Mouse (Mus musculus) embryonic facial prominence, embryonic 15.5 days (tissue): ENCODE results near the gene Ugt1a7c. TPM values are rescaled to one million over a fixed set of nuclear protein-coding genes. Genes with fewer than 3 reads are reported as not detected.
"Not testable (repeated sequence)": the region's sequence is repeated elsewhere in the genome, so short reads cannot be mapped to it uniquely, and the experiment has no call there.

Experiments
- ATAC-seq: fragments of 200-750 bp; cut with Nextera tagmentation; 2 replicates; pipeline ENCODE4 v1.8.0; 2017; ENCODE audit warnings: low read depth, moderate TSS enrichment; ENCODE audit not compliant: insufficient number of reproducible peaks, low FRiP score, low TSS enrichment
- H3K27ac ChIP-seq: fragments of 300-500 bp; sonication (generic); replicated peaks from 2 replicates; pipeline ENCODE4 v1.5.1; 2015; ENCODE audit warnings: mild to moderate bottlenecking, inconsistent platforms
- H3K27me3 ChIP-seq: fragments of 300-500 bp; sonication (generic); 2 replicates; pipeline ENCODE4 v1.6.1; 2015; ENCODE audit warnings: inconsistent platforms
- H3K36me3 ChIP-seq: fragments of 300-500 bp; sonication (generic); 2 replicates; pipeline ENCODE4 v1.6.1; 2015; ENCODE audit warnings: mild to moderate bottlenecking, inconsistent platforms
- H3K4me1 ChIP-seq: fragments of 300-500 bp; sonication (generic); 2 replicates; pipeline ENCODE4 v1.6.1; 2015; ENCODE audit warnings: inconsistent platforms
- H3K4me2 ChIP-seq: fragments of 300-500 bp; sonication (generic); replicated peaks from 2 replicates; pipeline ENCODE4 v1.6.1; 2015; ENCODE audit warnings: mild to moderate bottlenecking, inconsistent platforms
- H3K4me3 ChIP-seq: fragments of 300-500 bp; sonication (generic); replicated peaks from 2 replicates; pipeline ENCODE4 v1.5.1; 2015; ENCODE audit warnings: mild to moderate bottlenecking, inconsistent platforms
- H3K9ac ChIP-seq: fragments of 300-500 bp; sonication (generic); 2 replicates; pipeline ENCODE4 v1.6.1; 2015; ENCODE audit warnings: inconsistent platforms
- H3K9me3 ChIP-seq: fragments of 300-500 bp; sonication (generic); replicated peaks from 2 replicates; pipeline ENCODE4 v1.6.1; 2016; ENCODE audit warnings: inconsistent platforms
- WGBS: fragments of 180-500 bp; shearing (Covaris S2); methylation state at CpG from one replicate; pipeline ENCODE4 v1.1.7; 2015; 5-methylcytosine and 5-hydroxymethylcytosine counted together
- polyA plus RNA-seq: library from polyadenylated mRNA; unstranded; fragments of >200 nt; fragmentation: Nextera tagmentation; extraction: Ambion mirVana; gene quantifications from 2 replicates; pipeline ENCODE4 v1.2.1, GENCODE M21; 2015

Ugt1a7c gene
- polyA plus RNA-seq, 1 experiment from 2014 or later, result 3.0 TPM

DNA sequence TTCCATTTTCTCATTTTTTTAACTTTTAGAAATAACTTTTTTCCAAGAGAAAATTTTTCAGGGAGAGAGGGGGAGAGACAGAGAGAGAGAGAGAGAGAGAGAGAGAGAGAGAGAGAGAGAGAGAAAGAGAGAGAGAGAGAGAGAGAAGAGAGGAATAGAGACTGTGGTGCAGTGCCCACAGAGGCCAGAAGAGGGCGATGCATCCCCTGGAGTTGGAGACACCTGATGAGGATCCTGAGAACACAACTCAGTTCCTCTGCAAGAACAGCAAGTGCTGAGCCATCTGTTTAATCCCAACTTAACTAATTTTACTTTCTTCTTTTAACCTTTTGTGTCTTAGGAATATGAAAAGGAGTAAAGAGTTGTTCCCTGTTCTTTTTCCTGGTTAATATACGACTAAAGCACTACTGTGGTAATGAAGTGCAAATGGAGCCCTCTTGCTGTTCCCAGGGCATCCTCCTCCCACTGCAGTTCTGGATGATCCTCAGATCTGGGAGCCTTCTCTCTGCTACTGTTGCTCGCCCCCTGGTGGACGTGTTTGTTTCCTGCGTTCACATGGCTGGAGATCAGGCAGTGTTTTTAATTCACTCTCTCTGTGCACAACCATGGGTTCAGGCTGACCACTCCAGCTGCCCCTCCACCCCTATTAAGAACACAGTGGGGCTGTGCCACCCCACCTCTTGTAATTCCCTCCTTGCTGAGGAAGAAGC, 49.3 kb downstream of the Ugt1a7c start:
- not testable (repeated sequence) for H3K27ac ChIP-seq, H3K4me1 ChIP-seq, H3K27me3 ChIP-seq, H3K4me2 ChIP-seq, H3K36me3 ChIP-seq, H3K4me3 ChIP-seq, ATAC-seq, H3K9ac ChIP-seq, H3K9me3 ChIP-seq
- WGBS, result 2% methylated on average over 5 of the region's 5 CpGs

DNA sequence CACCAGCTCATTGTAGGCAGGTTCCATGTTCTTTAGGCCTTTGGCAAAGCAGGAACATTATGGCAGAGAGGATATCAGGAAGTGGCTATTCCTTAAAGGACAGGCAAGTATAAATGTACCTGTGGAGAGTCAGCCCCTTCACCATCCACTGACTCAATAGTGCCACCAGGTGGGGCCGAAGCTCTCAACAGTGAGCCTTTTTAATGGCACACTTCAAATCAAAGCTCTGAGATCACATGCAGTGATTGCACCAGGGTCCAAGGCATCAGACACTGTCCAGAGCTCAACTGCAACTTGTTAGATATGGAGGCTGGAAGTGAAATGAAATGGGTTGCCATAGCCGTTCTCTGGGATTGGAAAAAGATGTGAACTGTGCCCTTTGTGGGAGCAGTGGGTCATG, 50.4 kb downstream of the Ugt1a7c start:
- not testable (repeated sequence) for ATAC-seq, H3K4me3 ChIP-seq, H3K36me3 ChIP-seq, H3K4me2 ChIP-seq, H3K9ac ChIP-seq, H3K27me3 ChIP-seq, H3K4me1 ChIP-seq, H3K27ac ChIP-seq, H3K9me3 ChIP-seq
- 53% methylated on average over 2 of the region's 2 CpGs for WGBS

DNA sequence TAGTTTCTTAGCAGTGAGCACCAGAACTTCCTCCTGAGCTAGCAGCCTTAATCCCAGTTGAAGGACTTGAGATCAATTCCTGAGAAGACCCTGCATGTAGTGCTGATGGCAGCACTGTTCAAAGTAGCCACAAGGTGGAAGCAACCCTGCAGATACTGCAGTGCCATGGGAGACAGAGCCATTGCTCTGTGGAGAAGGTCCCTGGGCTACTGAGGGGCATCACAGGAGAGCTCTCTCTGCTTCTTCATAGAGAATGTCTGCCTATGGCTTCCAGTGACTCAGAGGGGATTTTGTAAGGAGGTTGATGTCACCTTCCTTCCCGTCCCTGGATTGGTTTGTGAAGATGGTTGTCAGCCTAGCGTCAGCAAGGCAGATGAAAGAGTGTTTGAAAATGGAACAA, 55.3 kb downstream of the Ugt1a7c start:
- WGBS, result 63% methylated on average over 2 of the region's 2 CpGs
- H3K27me3 ChIP-seq, H3K27ac ChIP-seq, ATAC-seq, H3K4me2 ChIP-seq, H3K36me3 ChIP-seq, H3K9ac ChIP-seq, H3K4me1 ChIP-seq, H3K4me3 ChIP-seq, H3K9me3 ChIP-seq: not testable (repeated sequence)

DNA sequence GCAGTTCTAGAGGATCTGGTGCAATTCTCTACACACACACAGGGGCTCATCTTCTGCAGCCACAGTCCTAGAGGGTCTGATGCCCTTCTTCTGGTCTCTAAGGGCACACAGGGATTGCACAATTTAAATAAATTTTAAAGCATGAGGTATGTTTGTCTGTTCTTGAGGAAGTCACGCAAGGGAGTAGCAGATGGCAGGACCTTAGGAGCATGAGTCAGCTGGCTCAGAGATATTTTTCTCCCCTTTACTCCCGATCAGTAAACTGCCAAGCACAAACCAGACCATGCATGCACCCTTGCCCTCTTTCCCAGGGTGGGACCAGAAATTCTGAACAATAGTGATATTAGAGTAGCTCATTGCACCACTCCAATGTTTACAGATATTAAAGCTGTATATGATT, 63.6 kb downstream of the Ugt1a7c start:
- no peaks in the 10 kb centered on the region for H3K9me3 ChIP-seq
- no peak overlapping the region for H3K27ac ChIP-seq
- 66% methylated on average over 2 of the region's 2 CpGs for WGBS
- H3K4me3 ChIP-seq, result no peak overlapping the region
- no peaks in the 10 kb centered on the region for H3K36me3 ChIP-seq
- no peaks in the 10 kb centered on the region for H3K27me3 ChIP-seq
- no peak for ATAC-seq
- no peaks in the 10 kb centered on the region for H3K4me1 ChIP-seq
- no peak overlapping the region for H3K9ac ChIP-seq
- no peak overlapping the region for H3K4me2 ChIP-seq

DNA sequence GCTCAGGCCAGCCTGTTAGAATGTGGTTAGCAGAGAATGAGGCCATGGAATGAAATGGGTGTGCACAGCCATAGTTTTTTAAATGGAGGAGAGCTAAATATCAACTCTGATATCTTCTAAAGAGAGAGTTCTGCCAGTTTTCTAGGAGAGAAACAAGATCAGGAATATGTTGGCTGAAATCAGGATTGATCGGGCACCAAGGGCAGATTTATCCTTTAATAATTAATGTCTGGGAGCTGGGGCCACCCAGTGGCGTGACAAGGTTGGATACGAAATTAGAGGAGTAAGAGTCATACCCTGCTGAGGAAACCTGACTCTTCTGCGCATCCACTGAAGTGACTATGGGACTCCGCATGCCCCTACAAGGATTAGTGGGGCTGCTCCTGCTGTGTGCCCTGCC, 70.8 kb downstream of the Ugt1a7c start, which contains the start of gene Ugt1a5:
Gene Ugt1a5, plus strand, starts transcription at position 302 of the 400 bp plus-strand sequence.
- ATAC-seq, result no peak
- Histone ChIP-seq H3K4me3 (no peak within 1 kb of the TSS), H3K4me1 (no peaks in the 10 kb centered on the region), H3K9ac (no peak within 1 kb of the TSS), H3K27me3 (no peaks in the 10 kb centered on the region), H3K4me2 (no peak within 1 kb of the TSS), H3K9me3 (no peaks in the 10 kb centered on the region), H3K27ac (no peak within 1 kb of the TSS), H3K36me3 (no peaks in the 10 kb centered on the region)
- WGBS, result 75% methylated on average over 5 of the region's 5 CpGs

DNA sequence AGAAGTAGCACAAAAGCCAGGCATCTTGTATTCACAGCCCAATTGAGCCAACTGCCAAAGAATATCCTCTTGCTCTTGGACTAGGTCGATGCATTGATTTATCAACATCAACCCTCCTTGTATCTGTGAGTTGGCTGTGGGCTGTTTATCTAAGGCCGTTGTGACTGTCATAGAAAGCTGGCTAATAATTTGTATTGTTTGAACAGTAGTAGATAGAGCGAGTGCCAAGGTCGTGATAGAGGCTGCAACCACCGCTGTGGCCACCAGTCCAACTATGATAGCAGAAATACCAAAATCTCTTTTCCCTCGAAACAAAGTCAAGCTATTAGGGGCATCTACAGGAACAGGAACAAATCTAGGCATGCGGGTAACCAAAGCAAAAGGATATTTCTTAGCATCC, 77.3 kb downstream of the Ugt1a7c start:
- not testable (repeated sequence) for H3K36me3 ChIP-seq, H3K9ac ChIP-seq, H3K4me2 ChIP-seq, H3K27ac ChIP-seq, H3K4me1 ChIP-seq, H3K4me3 ChIP-seq, H3K27me3 ChIP-seq, ATAC-seq, H3K9me3 ChIP-seq
- 77% methylated on average over 7 of the region's 7 CpGs for WGBS

DNA sequence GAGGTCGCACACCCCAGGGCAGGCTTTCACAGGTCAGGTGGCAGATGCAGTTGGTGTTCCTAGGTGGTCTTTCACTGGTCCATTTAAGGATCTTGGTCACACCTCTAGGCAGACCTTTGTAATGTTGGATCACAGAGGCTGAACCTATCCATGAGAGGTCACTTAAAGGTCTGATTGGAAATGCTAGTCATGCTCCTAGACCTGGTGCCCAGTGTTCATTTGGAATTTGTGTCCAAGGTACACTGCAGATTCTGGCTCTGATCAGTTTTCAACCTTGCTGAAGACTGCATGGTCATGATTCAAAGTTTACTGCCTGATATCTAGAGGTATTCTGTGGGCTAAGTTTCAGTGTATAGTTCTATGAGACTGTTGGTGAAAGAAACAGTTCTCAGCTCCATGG, 84.8 kb downstream of the Ugt1a7c start:
- H3K4me1 ChIP-seq, result no peaks in the 10 kb centered on the region

DNA sequence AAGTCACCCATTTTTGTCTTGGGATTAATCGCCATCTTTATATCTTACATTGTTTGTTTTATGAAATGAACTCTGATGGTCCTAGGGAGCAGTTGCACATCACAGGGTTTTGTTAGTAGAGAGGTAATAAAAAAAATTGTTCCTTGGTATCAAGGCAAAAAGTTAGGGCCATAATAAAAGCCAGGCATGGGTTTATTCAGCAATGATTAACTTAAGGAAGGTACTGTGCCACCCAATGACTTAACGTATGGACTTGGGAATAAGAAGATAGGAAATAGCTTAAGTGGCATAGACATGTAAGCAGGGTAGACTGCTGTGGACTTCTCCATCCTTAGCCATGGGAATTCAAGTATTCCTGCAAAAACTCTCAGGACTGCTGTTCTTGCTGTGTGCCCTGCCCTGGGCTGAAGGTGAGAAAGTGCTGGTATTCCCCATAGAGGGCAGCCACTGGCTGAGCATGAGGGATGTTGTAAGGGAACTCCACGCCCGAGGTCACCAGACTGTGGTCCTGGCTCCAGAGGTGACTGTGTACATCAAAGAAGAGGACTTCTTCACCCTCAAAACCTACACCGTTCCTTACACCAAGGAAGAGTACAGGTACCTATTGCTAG, 91.6 kb downstream of the Ugt1a7c start:
- H3K9me3 ChIP-seq, result no peaks in the 10 kb centered on the region
- no peaks in the 10 kb centered on the region for H3K4me1 ChIP-seq
- no peak overlapping the region for H3K27ac ChIP-seq
- no peaks in the 10 kb centered on the region for H3K36me3 ChIP-seq
- H3K4me2 ChIP-seq, result no peak overlapping the region
- H3K4me3 ChIP-seq, result no peak overlapping the region
- no peak for ATAC-seq
- WGBS, result 85% methylated on average over 5 of the region's 5 CpGs
- no peak overlapping the region for H3K9ac ChIP-seq
- no peaks in the 10 kb centered on the region for H3K27me3 ChIP-seq

More for the DNA sequence above, 84.8 kb downstream of the Ugt1a7c start:
- Histone ChIP-seq H3K36me3 (no peaks in the 10 kb centered on the region), H3K27ac (no peak overlapping the region), H3K4me2 (no peak overlapping the region), H3K9ac (no peak overlapping the region), H3K4me3 (no peak overlapping the region), H3K27me3 (no peaks in the 10 kb centered on the region), H3K9me3 (peaks cover 15% of the 10 kb centered on the region)
- ATAC-seq, result no peak
- 92% methylated on average over 1 of the region's 1 CpGs for WGBS

DNA sequence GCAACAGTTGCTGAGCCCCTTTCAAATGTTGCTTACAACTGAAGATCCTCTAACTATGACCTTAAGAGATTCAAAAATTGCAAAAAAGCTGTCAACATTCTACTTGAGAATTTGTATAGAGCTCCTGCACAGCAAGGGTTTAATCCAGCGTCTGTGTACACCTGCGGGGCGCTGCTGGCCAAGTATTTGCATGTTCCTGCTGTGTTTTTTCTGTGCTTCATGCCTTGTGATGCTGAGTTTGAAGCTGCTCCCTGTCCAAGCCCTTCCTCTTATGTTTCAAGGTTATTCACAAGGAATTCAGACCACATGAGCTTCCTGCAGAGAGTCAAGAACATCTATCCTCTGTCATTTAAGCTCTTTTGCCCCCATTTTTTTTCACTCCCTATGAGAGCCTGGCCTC, 97.3 kb downstream of the Ugt1a7c start:
- 61% methylated on average over 3 of the region's 3 CpGs for WGBS

DNA sequence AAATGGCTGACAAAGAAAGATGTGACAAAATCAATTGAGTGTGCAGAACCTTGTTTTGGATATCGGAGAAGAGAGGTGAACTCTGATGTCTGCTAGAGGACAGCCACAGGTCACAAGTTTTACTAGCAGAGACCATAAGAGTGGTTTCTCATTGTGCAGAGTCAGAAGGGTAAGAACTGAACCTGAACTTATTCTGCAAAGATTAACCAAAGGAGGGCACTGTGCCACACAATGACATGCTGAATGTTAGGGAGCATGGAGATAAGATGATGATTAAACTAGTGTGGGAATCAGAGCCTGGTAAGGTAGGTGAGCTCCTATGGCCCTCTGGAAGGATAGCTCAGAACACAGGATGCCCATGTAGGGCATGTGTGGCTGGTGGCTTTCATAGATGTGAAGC, 100.8 kb downstream of the Ugt1a7c start:
- 90% methylated on average over 1 of the region's 1 CpGs for WGBS
- no peak for ATAC-seq
- Histone ChIP-seq H3K27ac (no peak overlapping the region), H3K4me1 (no peaks in the 10 kb centered on the region), H3K27me3 (no peaks in the 10 kb centered on the region), H3K9me3 (no peaks in the 10 kb centered on the region), H3K4me2 (no peak overlapping the region), H3K36me3 (no peaks in the 10 kb centered on the region), H3K4me3 (no peak overlapping the region), H3K9ac (no peak overlapping the region)

More for the DNA sequence above, 97.3 kb downstream of the Ugt1a7c start:
- Histone ChIP-seq H3K27me3 (no peaks in the 10 kb centered on the region), H3K4me1 (no peaks in the 10 kb centered on the region), H3K36me3 (no peaks in the 10 kb centered on the region), H3K4me2 (no peak overlapping the region), H3K4me3 (no peak overlapping the region), H3K9me3 (no peaks in the 10 kb centered on the region), H3K27ac (no peak overlapping the region), H3K9ac (no peak overlapping the region)
- no peak for ATAC-seq

DNA sequence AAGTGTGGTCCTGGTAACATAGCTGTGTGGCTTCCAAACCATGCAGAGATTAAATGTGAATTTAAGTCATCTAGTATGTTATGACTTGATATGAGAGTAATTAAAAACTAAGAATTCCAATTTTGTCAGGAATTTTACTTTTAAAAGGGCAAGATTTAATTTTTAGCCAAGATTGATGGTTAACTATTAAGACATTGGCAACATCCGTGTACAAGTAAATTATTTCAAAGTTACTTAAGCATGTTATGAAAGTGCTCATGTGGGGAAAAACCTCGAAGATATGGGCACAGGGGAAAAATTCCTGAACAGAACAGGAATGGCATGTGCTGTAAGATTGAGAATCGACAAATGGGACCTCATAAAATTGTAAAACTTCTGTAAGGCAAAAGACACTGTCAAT, 102.6 kb downstream of the Ugt1a7c start:
- no peak overlapping the region for H3K4me3 ChIP-seq
- H3K27ac ChIP-seq, result no peak overlapping the region
- no peaks in the 10 kb centered on the region for H3K36me3 ChIP-seq
- H3K9me3 ChIP-seq, result no peaks in the 10 kb centered on the region
- no peak for ATAC-seq
- H3K9ac ChIP-seq, result no peak overlapping the region
- H3K4me2 ChIP-seq, result no peak overlapping the region
- WGBS, result 64% methylated on average over 3 of the region's 3 CpGs
- no peaks in the 10 kb centered on the region for H3K27me3 ChIP-seq
- no peaks in the 10 kb centered on the region for H3K4me1 ChIP-seq

DNA sequence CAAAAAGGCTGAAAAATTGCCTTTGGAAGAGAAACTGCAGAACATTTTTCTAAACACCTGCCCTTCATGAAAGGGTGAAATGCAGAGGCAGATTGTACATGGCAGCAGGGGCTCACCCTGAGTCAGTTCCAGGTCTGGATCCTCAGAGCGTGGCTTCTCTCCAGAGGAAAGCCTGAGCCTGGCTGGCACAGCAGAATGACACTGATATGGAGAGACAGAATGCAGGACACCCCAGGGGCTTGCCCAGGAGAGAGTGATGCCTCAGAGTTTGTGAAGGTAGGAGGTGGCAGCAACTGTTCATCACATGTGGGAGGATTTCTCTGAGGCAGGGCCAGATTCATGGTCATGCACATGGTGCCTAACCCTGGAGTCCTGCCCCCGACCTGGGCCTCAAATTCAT, 105.1 kb downstream of the Ugt1a7c start:
- Histone ChIP-seq H3K27me3 (no peaks in the 10 kb centered on the region), H3K9ac (no peak overlapping the region), H3K4me3 (no peak overlapping the region), H3K9me3 (no peaks in the 10 kb centered on the region), H3K27ac (no peak overlapping the region), H3K4me2 (no peak overlapping the region), H3K4me1 (peaks cover 1% of the 10 kb centered on the region; the same call in 1 of the 2 replicates), H3K36me3 (no peaks in the 10 kb centered on the region)
- no peak for ATAC-seq
- 73% methylated on average over 2 of the region's 2 CpGs for WGBS
